Mouse (Mus musculus) lung, embryonic 16.5 days (tissue): ENCODE data around the gene Igsf21. TPM values are rescaled to one million over a fixed set of nuclear protein-coding genes. Genes with fewer than 3 reads are reported as not detected.

ENCODE experiments used
- ATAC-seq: fragments of 200-750 bp; cut with Nextera tagmentation; 2 replicates; pipeline ENCODE4 v1.8.0; 2017; ENCODE audit warnings: low read depth, mild to moderate bottlenecking, moderate library complexity
- H3K27ac ChIP-seq: fragments of 300-500 bp; sonication (generic); 2 replicates; pipeline ENCODE4 v1.5.1; 2014; ENCODE audit warnings: mild to moderate bottlenecking, control low read depth, low read length
- H3K27me3 ChIP-seq: fragments of 300-500 bp; sonication (generic); 2 replicates; pipeline ENCODE4 v1.6.1; 2014; ENCODE audit warnings: low read depth, low read length, mixed read lengths; ENCODE audit not compliant: control insufficient read depth, insufficient read depth
- H3K36me3 ChIP-seq: fragments of 300-500 bp; sonication (generic); 2 replicates; pipeline ENCODE4 v1.6.1; 2014; ENCODE audit warnings: low read length; ENCODE audit not compliant: control insufficient read depth, insufficient read depth
- H3K4me1 ChIP-seq: fragments of 300-500 bp; sonication (generic); replicated peaks from 2 replicates; pipeline ENCODE4 v1.6.1; 2014; ENCODE audit warnings: low read length, mixed read lengths; ENCODE audit not compliant: control insufficient read depth, insufficient read depth
- H3K4me2 ChIP-seq: fragments of 300-500 bp; sonication (generic); 2 replicates; pipeline ENCODE4 v1.6.1; 2014; ENCODE audit warnings: low read depth, low read length, control low read depth
- H3K4me3 ChIP-seq: fragments of 300-500 bp; sonication (generic); 2 replicates; pipeline ENCODE4 v1.5.1; 2014; ENCODE audit warnings: mild to moderate bottlenecking, low read length, control low read depth
- H3K9ac ChIP-seq: fragments of 300-500 bp; sonication (generic); 2 replicates; pipeline ENCODE4 v1.6.1; 2014; ENCODE audit warnings: low read length, control low read depth
- H3K9me3 ChIP-seq: fragments of 300-500 bp; sonication (generic); 2 replicates; pipeline ENCODE4 v1.6.1; 2016; ENCODE audit warnings: low read length; ENCODE audit not compliant: control insufficient read depth
- WGBS: fragments of 180-500 bp; shearing (Covaris S2); extraction: QIAGEN DNeasy Blood & Tissue Kit; methylation state at CpG from one replicate; pipeline ENCODE4 v1.1.7; 2014; 5-methylcytosine and 5-hydroxymethylcytosine counted together
- polyA plus RNA-seq: library from polyadenylated mRNA; unstranded; fragments of >200 nt; fragmentation: Nextera tagmentation; extraction: Ambion mirVana; gene quantifications from 2 replicates; pipeline ENCODE4 v1.2.1, GENCODE M21; 2015

Gene Igsf21
- polyA plus RNA-seq, 1 experiment from 2014 or later, result 0.13 TPM

GRCm38 (mm10) chr4:140179576-140179975, 67.0 kb downstream of the Igsf21 start:
- Histone ChIP-seq H3K9ac (no peak overlapping the region), H3K27ac (no peak overlapping the region), H3K4me1 (no peaks in the 10 kb centered on the region), H3K4me2 (no peak overlapping the region), H3K9me3 (no peaks in the 10 kb centered on the region), H3K27me3 (no peaks in the 10 kb centered on the region), H3K36me3 (no peaks in the 10 kb centered on the region), H3K4me3 (no peak overlapping the region)
- WGBS, result 65% methylated on average over 6 of the region's 6 CpGs
- ATAC-seq, result no peak

- 82% methylated on average over 6 of the region's 6 CpGs for WGBS
- Histone ChIP-seq H3K36me3 (no peaks in the 10 kb centered on the region), H3K9ac (no peak overlapping the region), H3K4me2 (no peak overlapping the region), H3K4me1 (no peaks in the 10 kb centered on the region), H3K27me3 (no peaks in the 10 kb centered on the region), H3K27ac (no peak overlapping the region), H3K9me3 (no peaks in the 10 kb centered on the region), H3K4me3 (no peak overlapping the region)
- ATAC-seq, result no peak
These were observed 69.5 kb downstream of the Igsf21 start for GRCm38 (mm10) chr4:140177055-140177454.

GRCm38 (mm10) chr4:140173746-140174399, 72.7 kb downstream of the Igsf21 start:
- WGBS, result 19% methylated on average over 13 of the region's 13 CpGs
- Histone ChIP-seq H3K27me3 (no peaks in the 10 kb centered on the region), H3K4me2 (no peak overlapping the region), H3K36me3 (no peaks in the 10 kb centered on the region), H3K9ac (no peak overlapping the region), H3K4me1 (no peaks in the 10 kb centered on the region), H3K4me3 (no peak overlapping the region), H3K9me3 (no peaks in the 10 kb centered on the region), H3K27ac (no peak overlapping the region)
- no peak for ATAC-seq

- H3K27ac ChIP-seq, result no peak overlapping the region
- 55% methylated on average over 12 of the region's 12 CpGs for WGBS
These were observed 73.5 kb downstream of the Igsf21 start for GRCm38 (mm10) chr4:140173084-140173483.

GRCm38 (mm10) chr4:140171917-140172316, 74.7 kb downstream of the Igsf21 start:
- H3K36me3 ChIP-seq, result no peaks in the 10 kb centered on the region
- WGBS, result 36% methylated on average over 1 of the region's 1 CpGs
- no peaks in the 10 kb centered on the region for H3K9me3 ChIP-seq
- H3K4me1 ChIP-seq, result no peaks in the 10 kb centered on the region
- H3K27me3 ChIP-seq, result no peaks in the 10 kb centered on the region
- no peak overlapping the region for H3K9ac ChIP-seq
- H3K4me2 ChIP-seq, result no peak overlapping the region
- no peak overlapping the region for H3K27ac ChIP-seq
- no peak overlapping the region for H3K4me3 ChIP-seq
- no peak for ATAC-seq

More at GRCm38 (mm10) chr4:140173084-140173483, 73.5 kb downstream of the Igsf21 start:
- Histone ChIP-seq H3K4me1 (no peaks in the 10 kb centered on the region), H3K27me3 (no peaks in the 10 kb centered on the region), H3K4me3 (no peak overlapping the region), H3K9ac (no peak overlapping the region), H3K36me3 (no peaks in the 10 kb centered on the region), H3K4me2 (no peak overlapping the region), H3K9me3 (no peaks in the 10 kb centered on the region)
- ATAC-seq, result no peak

- Histone ChIP-seq H3K36me3 (no peaks in the 10 kb centered on the region), H3K27me3 (no peaks in the 10 kb centered on the region), H3K9ac (no peak overlapping the region), H3K4me3 (no peak overlapping the region), H3K9me3 (no peaks in the 10 kb centered on the region), H3K4me1 (no peaks in the 10 kb centered on the region), H3K4me2 (no peak overlapping the region), H3K27ac (no peak overlapping the region)
- no peak for ATAC-seq
These were observed 75.4 kb downstream of the Igsf21 start for GRCm38 (mm10) chr4:140171189-140171588.

GRCm38 (mm10) chr4:140165851-140166250, 80.7 kb downstream of the Igsf21 start:
- H3K4me1 ChIP-seq, result no peaks in the 10 kb centered on the region
- H3K4me3 ChIP-seq, result no peak overlapping the region
- H3K27me3 ChIP-seq, result no peaks in the 10 kb centered on the region
- H3K36me3 ChIP-seq, result no peaks in the 10 kb centered on the region
- H3K9me3 ChIP-seq, result no peaks in the 10 kb centered on the region
- H3K4me2 ChIP-seq, result no peak overlapping the region
- no peak overlapping the region for H3K9ac ChIP-seq
- WGBS, result 72% methylated on average over 7 of the region's 7 CpGs
- no peak overlapping the region for H3K27ac ChIP-seq
- ATAC-seq, result no peak

GRCm38 (mm10) chr4:140164662-140165061, 81.9 kb downstream of the Igsf21 start:
- H3K4me3 ChIP-seq, result no peak overlapping the region
- H3K36me3 ChIP-seq, result no peaks in the 10 kb centered on the region
- no peaks in the 10 kb centered on the region for H3K27me3 ChIP-seq
- H3K9me3 ChIP-seq, result no peaks in the 10 kb centered on the region
- no peak overlapping the region for H3K4me2 ChIP-seq
- ATAC-seq, result no peak
- 87% methylated on average over 9 of the region's 9 CpGs for WGBS
- no peaks in the 10 kb centered on the region for H3K4me1 ChIP-seq
- no peak overlapping the region for H3K9ac ChIP-seq
- H3K27ac ChIP-seq, result no peak overlapping the region

GRCm38 (mm10) chr4:140159617-140160016, 87.0 kb downstream of the Igsf21 start:
- Histone ChIP-seq H3K36me3 (no peaks in the 10 kb centered on the region), H3K4me1 (no peaks in the 10 kb centered on the region), H3K9me3 (no peaks in the 10 kb centered on the region), H3K9ac (no peak overlapping the region), H3K4me2 (no peak overlapping the region), H3K4me3 (no peak overlapping the region), H3K27me3 (no peaks in the 10 kb centered on the region), H3K27ac (no peak overlapping the region)
- 19% methylated on average over 3 of the region's 3 CpGs for WGBS
- no peak for ATAC-seq
